Mouse (Mus musculus): Measurements from ENCODE around the gene Pde1c.

The Pde1c gene

GRCm38 (mm10) chr6:56361348-56362127, 207.4 kb downstream of the Pde1c start:
- CTCF ChIA-PET, result interaction anchor here in 1 of 4 experiments (0.9 kb wide), 1 partner anchor 247 kb away, joined by 3 read pairs; no protein-coding TSS in a partner anchor
- POLR2A ChIA-PET, result interaction anchor here in 1 of 4 experiments (0.7 kb wide), 1 partner anchor 15 kb away, joined by 3 read pairs; no protein-coding TSS in a partner anchor

DNA sequence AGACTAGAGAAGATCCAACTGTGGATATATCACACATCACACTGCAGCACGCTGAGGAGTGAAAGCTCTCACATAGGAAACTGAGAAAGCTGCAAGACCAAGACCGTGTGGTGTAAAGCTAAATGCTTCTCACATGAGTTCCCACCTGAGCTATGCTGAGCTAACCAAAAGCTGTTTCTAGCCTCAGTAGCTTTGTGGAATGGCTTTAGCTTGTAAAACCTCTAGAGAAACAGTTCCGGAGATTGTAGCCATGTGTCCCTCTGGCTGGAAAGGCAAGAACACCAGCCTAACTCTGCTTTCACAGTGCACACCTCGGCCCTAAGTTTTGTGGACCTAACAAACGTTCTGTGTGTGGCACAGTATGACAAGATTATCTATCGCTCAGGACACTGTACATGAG, 208.8 kb downstream of the Pde1c start:
- ChIA-PET POLR2A (no interaction called here), CTCF (interaction anchor here in 1 of 4 experiments (0.9 kb wide), 1 partner anchor 121 kb away, joined by 3 read pairs; no protein-coding TSS in a partner anchor)

DNA sequence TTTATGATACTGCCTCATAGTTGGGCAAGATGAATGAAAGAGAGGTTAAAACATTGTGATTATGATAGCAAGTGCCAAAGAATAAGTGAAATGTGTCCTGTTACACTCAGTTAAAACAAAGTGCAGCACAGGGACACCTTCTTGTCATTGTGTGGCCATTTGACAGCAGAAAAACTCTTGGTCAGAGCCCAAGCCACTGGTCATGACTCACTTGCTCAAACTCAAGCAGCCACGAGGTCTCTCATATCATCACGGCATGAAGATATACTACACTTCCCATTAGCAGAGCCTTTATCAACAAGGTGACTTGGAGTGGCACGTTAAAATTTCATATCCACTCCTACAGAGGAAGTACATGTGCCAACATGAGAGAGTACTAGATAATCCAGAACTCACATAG, 209.8 kb downstream of the Pde1c start:
- ChIA-PET POLR2A (no interaction called here), CTCF (interaction anchor here in 1 of 4 experiments (0.6 kb wide), 1 partner anchor 50 kb away, joined by 3 read pairs; no protein-coding TSS in a partner anchor)

GRCm38 (mm10) chr6:56347207-56347606, 221.7 kb downstream of the Pde1c start:
- CTCF ChIA-PET, result no interaction called here
- POLR2A ChIA-PET, result no interaction called here

DNA sequence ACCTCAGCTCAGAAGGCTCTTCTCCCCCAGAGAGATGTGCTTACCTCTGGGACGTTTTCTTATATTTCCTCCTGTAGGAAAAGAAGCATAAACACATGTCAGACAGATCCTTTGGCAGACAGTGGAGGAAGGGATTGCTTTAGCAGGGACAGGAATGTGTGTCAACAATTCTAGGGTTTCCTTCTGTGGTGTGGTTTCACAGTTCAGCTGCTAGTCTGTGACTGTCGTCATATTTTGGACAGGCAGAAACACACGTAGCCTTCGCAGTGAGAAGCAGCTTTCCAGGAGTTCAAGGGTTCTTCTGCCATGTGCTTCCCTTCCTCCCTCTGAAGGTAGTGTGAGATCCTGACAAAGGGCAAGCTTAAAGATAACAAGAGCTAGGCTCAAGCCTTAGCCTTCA, 223.8 kb downstream of the Pde1c start:
- POLR2A ChIA-PET, result no interaction called here
- CTCF ChIA-PET, result no interaction called here

GRCm38 (mm10) chr6:56342005-56342404, 226.9 kb downstream of the Pde1c start:
- POLR2A ChIA-PET, result no interaction called here

GRCm38 (mm10) chr6:56335811-56336446, 233.0 kb downstream of the Pde1c start:
- POLR2A ChIA-PET, result no interaction called here

More at GRCm38 (mm10) chr6:56342005-56342404, 226.9 kb downstream of the Pde1c start:
- CTCF ChIA-PET, result interaction anchor here in 1 of 4 experiments (1.1 kb wide), 1 partner anchor 266 kb away, joined by 3 read pairs; no protein-coding TSS in a partner anchor

DNA sequence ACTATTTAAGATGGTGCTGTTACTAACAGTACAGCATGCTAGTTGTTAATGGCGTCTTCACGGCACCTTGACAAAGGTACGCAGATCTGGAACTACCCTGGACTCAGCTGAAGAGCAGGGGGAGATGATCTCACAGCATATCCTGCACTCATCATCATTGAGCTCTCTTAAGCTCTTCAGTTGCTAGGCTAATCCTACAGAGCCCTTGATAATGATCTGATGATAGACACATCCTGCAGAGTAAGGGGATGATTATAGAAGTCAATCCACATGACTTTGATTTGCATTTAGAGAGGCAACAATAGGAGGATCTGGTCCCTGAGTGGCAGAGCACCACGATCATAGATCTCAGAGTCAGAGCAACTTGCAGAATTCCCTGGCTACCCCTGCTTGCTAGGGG, 236.8 kb downstream of the Pde1c start:
- CTCF ChIA-PET, result no interaction called here
- POLR2A ChIA-PET, result no interaction called here

More at GRCm38 (mm10) chr6:56335811-56336446, 233.0 kb downstream of the Pde1c start:
- CTCF ChIA-PET, result no interaction called here

- POLR2A ChIA-PET, result no interaction called here
These were observed 237.5 kb downstream of the Pde1c start for GRCm38 (mm10) chr6:56331432-56331831.

DNA sequence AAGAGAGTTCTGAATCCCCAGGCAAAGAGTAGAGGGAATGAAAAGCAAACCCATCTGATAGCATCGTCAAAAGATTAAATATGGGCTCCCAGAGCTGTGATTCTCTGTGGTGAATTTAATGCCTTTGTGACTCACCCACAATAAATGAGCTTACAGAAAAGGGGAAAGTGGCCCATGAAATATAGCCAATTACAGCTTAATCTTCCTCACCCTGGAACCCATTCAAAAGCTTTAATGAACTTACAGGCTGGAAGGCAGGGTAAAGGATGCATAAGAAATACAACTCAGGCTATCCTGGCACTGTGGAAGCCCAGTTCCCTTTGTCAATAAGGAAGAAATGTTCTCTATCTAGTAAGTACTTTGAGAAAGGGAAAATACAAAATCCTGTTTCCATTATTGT, 240.8 kb downstream of the Pde1c start:
- POLR2A ChIA-PET, result no interaction called here

More at GRCm38 (mm10) chr6:56331432-56331831, 237.5 kb downstream of the Pde1c start:
- CTCF ChIA-PET, result interaction anchor here in 2 of 4 experiments (0.6 kb wide), 2 partner anchors 481 to 584 kb away, joined by 4 to 16 read pairs; no protein-coding TSS in a partner anchor

DNA sequence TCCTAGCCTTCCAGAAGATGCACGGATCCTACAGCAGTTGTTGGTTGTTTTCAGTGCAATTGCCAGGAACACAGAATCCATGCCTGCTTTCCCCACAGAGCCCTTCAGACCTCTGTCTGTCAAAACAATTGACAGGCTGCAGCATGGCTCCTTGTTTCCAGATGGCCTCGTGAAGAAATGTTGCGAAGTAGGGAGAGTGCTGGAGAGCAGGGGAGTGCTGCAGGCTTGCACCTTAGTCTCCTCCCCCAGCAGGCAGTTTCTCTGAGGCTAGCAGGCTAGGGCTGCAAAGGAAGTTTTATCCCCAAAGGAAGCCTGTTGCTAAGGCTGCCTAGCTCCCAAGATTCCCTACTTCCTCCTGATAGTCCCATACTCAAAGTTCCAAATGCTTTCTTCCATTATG, 246.1 kb downstream of the Pde1c start:
- CTCF ChIA-PET, result no interaction called here
- POLR2A ChIA-PET, result no interaction called here

More for the DNA sequence above, 240.8 kb downstream of the Pde1c start:
- CTCF ChIA-PET, result interaction anchor here in 1 of 4 experiments (0.7 kb wide), 1 partner anchor 264 kb away, joined by 5 read pairs; no protein-coding TSS in a partner anchor

DNA sequence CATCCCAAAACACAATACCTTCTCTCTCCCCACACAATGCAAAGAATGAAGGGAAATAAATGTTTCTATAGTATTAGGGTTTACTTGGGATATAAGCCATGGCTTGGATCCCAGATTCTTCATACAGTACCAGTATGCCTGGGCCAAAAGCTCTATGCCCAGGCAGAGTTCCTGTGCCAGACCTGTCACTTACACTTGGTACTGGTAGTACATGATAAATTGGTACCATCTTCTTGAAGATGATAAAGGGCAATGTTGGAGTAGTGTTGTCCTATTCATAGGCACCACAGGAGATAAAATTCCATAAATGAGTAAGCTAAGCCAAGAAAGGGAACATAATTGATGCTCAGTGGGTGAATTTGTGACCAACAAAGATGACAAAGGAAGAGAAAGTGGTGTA, 258.6 kb downstream of the Pde1c start:
- ChIA-PET CTCF (no interaction called here), POLR2A (interaction anchor here in 1 of 4 experiments (0.5 kb wide), 1 partner anchor 486 kb away, joined by 3 read pairs; no protein-coding TSS in a partner anchor)

GRCm38 (mm10) chr6:56306066-56306465, 262.8 kb downstream of the Pde1c start:
- ChIA-PET CTCF (no interaction called here), POLR2A (no interaction called here)

DNA sequence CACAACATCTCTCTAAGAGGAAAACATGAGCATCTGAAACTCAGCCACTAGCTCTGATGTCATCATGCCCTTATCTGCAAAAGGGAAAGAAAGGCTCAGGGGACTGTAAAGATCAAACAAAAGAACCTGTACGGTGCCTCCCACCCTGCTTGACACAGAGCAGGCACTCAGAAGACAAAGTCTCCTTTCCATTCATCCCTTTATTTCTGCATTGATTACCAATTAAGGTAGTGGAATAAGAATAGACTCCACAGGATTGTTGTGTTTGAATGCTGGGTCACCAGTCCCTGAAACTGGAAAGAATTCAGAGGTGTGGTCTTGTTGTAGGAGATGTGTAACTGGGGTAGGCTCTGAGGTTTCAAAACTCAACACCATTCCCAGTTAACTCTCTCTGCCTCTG, 276.7 kb downstream of the Pde1c start:
- ChIA-PET POLR2A (no interaction called here), CTCF (no interaction called here)

DNA sequence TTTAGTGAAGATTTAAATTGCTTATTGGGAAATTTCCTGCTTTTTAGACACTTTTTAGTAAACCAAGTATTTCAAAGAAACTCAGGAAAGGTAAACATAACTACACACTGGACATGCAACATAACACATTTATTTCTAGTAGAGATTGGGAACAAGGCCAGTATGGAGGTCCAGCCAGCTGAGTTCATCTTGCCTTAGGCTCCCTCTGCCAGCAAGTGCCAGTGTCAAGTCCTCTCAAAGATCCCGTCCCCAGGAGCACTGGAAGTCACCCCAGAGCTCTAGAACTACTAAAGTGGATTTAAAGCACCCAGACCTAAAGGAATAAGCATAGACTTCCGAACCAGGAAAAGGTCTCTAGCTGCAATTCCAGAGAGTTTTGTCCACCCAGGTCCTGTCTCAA, 279.6 kb downstream of the Pde1c start:
- POLR2A ChIA-PET, result no interaction called here
- CTCF ChIA-PET, result no interaction called here

DNA sequence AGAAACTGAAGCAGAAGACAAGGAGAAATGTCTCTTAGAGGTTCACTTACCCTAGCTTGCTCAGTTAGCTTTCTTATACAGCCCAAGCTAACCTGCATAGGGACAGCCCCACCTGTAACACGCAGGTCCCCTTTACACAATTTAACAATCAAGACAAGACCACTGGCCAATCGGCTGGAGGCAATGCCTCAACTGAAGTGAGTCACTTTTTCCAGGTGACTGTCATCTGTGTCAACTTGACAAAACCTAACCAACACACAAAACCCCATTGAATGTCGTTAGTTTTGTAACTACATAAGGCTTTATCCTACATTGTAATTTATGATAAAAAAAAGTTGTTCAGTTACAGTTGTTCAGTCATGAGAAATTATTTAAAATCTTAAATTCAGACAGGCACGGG, 284.1 kb downstream of the Pde1c start:
- POLR2A ChIA-PET, result no interaction called here
- CTCF ChIA-PET, result no interaction called here

DNA sequence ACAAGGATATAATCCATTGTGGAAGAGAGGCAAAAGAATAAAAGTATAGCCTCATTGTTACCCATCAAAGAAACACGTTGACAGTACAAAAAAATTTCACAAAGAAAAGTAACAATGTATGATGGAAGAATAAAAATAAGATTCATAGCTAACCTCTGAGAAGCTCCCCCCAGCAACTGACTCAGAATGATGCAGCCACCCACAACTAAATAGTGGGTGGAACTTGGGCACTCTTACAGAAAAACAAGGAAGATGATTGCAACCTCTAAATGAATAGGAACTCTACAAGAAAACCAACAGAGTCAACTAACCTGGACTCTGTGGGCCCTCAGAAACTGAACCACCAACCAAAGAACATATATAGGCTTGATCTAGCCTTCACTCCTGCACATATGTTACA, 293.4 kb downstream of the Pde1c start:
- POLR2A ChIA-PET, result interaction anchor here in 1 of 4 experiments (0.7 kb wide), 1 partner anchor 200 kb away, joined by 3 read pairs; no protein-coding TSS in a partner anchor
- CTCF ChIA-PET, result no interaction called here

- POLR2A ChIA-PET, result interaction anchor here in 1 of 4 experiments (0.6 kb wide), 1 partner anchor 9 kb away, joined by 4 read pairs; no protein-coding TSS in a partner anchor
- CTCF ChIA-PET, result interaction anchor here in 2 of 4 experiments (0.6 to 1.0 kb wide), 2 partner anchors 32 to 223 kb away, joined by 3 read pairs; no protein-coding TSS in a partner anchor
These were observed 297.2 kb downstream of the Pde1c start for GRCm38 (mm10) chr6:56271741-56272140.

- CTCF ChIA-PET, result no interaction called here
- POLR2A ChIA-PET, result no interaction called here
These were observed 304.4 kb downstream of the Pde1c start for GRCm38 (mm10) chr6:56264509-56264908.

- POLR2A ChIA-PET, result no interaction called here
- CTCF ChIA-PET, result no interaction called here
These were observed 308.8 kb downstream of the Pde1c start for GRCm38 (mm10) chr6:56260118-56260517.

Measured in embryonic stem cell, embryonic (primary cell).